Mouse (Mus musculus): ENCODE results near the gene Pcsk4. TPM values are rescaled to one million over a fixed set of nuclear protein-coding genes. Genes with fewer than 3 reads are reported as not detected.

The Pcsk4 gene
- polyA plus RNA-seq, 1 experiment from 2014 or later, result 4.5 TPM

DNA sequence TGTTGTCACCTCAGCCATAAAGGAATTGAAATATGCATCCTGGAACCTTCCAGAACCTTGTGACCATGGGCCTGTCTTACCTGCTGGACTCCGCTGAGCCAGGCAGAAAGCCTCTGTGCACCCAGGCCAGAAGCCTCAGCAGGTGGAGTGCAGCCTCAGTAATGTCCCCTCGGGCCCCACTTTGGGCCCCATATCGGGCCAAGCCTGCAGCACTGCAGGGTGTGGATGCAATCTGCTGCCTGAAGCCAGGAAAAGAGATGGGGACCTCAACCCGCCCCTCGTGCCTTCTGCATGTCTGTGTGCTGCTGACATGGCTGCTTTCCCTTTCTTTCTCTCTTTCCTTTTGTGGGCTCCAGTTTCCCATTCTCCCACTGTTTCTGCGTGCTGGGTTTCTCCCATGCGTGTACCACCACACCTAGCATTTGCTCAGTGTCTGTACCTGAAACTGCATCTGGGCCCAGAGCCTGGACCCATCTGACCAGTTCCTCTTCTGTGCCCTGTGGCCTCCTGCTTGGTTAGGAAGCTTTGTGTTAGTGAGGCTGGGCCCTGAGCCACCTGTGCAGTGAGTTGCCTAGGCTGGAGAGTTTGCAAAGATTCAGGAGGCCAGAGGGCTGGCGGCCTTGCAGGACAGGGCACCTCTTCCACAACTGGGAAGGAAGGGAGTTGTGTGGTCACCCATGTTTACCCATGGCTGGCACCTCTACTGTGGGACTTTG lies 57.3 kb downstream of the Pcsk4 start:
- peaks cover 11% of the 10 kb centered on the region for H3K4me1 ChIP-seq (ENCODE audit: control insufficient read depth, insufficient read depth, low read length)
- H3K4me3 ChIP-seq (ENCODE audit: low read depth, low read length), result no peak overlapping the region
- H3K27me3 ChIP-seq (ENCODE audit: control insufficient read depth, insufficient read depth, low read length), result no peaks in the 10 kb centered on the region
- ATAC-seq (ENCODE audit: insufficient number of reproducible peaks, insufficient read depth, low FRiP score, low read depth), result no peak
- H3K27ac ChIP-seq (ENCODE audit: low read length), result no peak overlapping the region
- WGBS, result 84% methylated on average over 8 of the region's 8 CpGs
- no peaks in the 10 kb centered on the region for H3K9me3 ChIP-seq (ENCODE audit: control insufficient read depth, low read depth, low read length)
- H3K4me2 ChIP-seq (replicated peaks; ENCODE audit: low read depth, low read length), result no peak overlapping the region
- peaks cover 42% of the 10 kb centered on the region for H3K36me3 ChIP-seq (ENCODE audit: control insufficient read depth, insufficient read depth, low read length)
- no peak overlapping the region for H3K9ac ChIP-seq (replicated peaks; ENCODE audit: low read depth, low read length)

Small RNA genes lying within 50 kb of the gene (microRNA-seq; reads per million reads assigned to microRNA genes)
- not detected for gene Mir6911

Other genes with a start within 250 kb of the Pcsk4 start
- 13.2 and 15.7 TPM in 2 replicates for gene Sbno2, start 223.9 kb downstream of the Pcsk4 start, polyA plus RNA-seq (2014; fragmentation: Nextera tagmentation; extraction: Ambion mirVana)
- gene Stk11, start 213.7 kb downstream of the Pcsk4 start, polyA plus RNA-seq (2014; fragmentation: Nextera tagmentation; extraction: Ambion mirVana), result 25.2 and 25.9 TPM in 2 replicates
- gene Atp5d, start 190.9 kb downstream of the Pcsk4 start, polyA plus RNA-seq (2014; fragmentation: Nextera tagmentation; extraction: Ambion mirVana), result 481 and 531 TPM in 2 replicates
- gene Cbarp, start 188.7 kb downstream of the Pcsk4 start, polyA plus RNA-seq (2014; fragmentation: Nextera tagmentation; extraction: Ambion mirVana), result 7.5 and 10.1 TPM in 2 replicates
- 29.3 and 32.1 TPM in 2 replicates for gene Midn, start 181.2 kb downstream of the Pcsk4 start, polyA plus RNA-seq (2014; fragmentation: Nextera tagmentation; extraction: Ambion mirVana)
- 92.7 and 105 TPM in 2 replicates for gene Cirbp, start 163.5 kb downstream of the Pcsk4 start, polyA plus RNA-seq (2014; fragmentation: Nextera tagmentation; extraction: Ambion mirVana)
- gene 1600002K03Rik, start 156.6 kb downstream of the Pcsk4 start, polyA plus RNA-seq (2014; fragmentation: Nextera tagmentation; extraction: Ambion mirVana), result 12.5 and 13.9 TPM in 2 replicates
- 12.2 and 12.5 TPM in 2 replicates for gene Efna2, start 150.0 kb downstream of the Pcsk4 start, polyA plus RNA-seq (2014; fragmentation: Nextera tagmentation; extraction: Ambion mirVana)
- gene Mum1, start 103.1 kb downstream of the Pcsk4 start, polyA plus RNA-seq (2014; fragmentation: Nextera tagmentation; extraction: Ambion mirVana), result 59.7 and 65.6 TPM in 2 replicates
- gene Ndufs7, start 80.4 kb downstream of the Pcsk4 start, polyA plus RNA-seq (2014; fragmentation: Nextera tagmentation; extraction: Ambion mirVana), result 337 and 355 TPM in 2 replicates
- 32.1 and 49.3 TPM in 2 replicates for gene Gamt, start 68.5 kb downstream of the Pcsk4 start, polyA plus RNA-seq (2014; fragmentation: Nextera tagmentation; extraction: Ambion mirVana)
- gene Dazap1, start 68.0 kb downstream of the Pcsk4 start, polyA plus RNA-seq (2014; fragmentation: Nextera tagmentation; extraction: Ambion mirVana), result 48.6 and 51.3 TPM in 2 replicates
- gene Rps15, start 37.0 kb downstream of the Pcsk4 start, polyA plus RNA-seq (2014; fragmentation: Nextera tagmentation; extraction: Ambion mirVana), result 1,120 and 1,227 TPM in 2 replicates
- 8.1 and 8.7 TPM in 2 replicates for gene Apc2, start 33.5 kb downstream of the Pcsk4 start, polyA plus RNA-seq (2014; fragmentation: Nextera tagmentation; extraction: Ambion mirVana)
- gene 2310011J03Rik, start 9.0 kb downstream of the Pcsk4 start, polyA plus RNA-seq (2014; fragmentation: Nextera tagmentation; extraction: Ambion mirVana), result 39.6 and 43.0 TPM in 2 replicates
- gene Reep6, start 455 bp upstream of the Pcsk4 start, polyA plus RNA-seq (2014; fragmentation: Nextera tagmentation; extraction: Ambion mirVana), result 18.0 and 18.5 TPM in 2 replicates
- 13.6 and 13.8 TPM in 2 replicates for gene Adamtsl5, start 18.9 kb upstream of the Pcsk4 start, polyA plus RNA-seq (2014; fragmentation: Nextera tagmentation; extraction: Ambion mirVana)
- 0.30 and 0.62 TPM in 2 replicates for gene Plk5, start 27.0 kb upstream of the Pcsk4 start, polyA plus RNA-seq (2014; fragmentation: Nextera tagmentation; extraction: Ambion mirVana)
- gene Mex3d, start 58.2 kb upstream of the Pcsk4 start, polyA plus RNA-seq (2014; fragmentation: Nextera tagmentation; extraction: Ambion mirVana), result 7.7 and 8.1 TPM in 2 replicates
- 194 and 200 TPM in 2 replicates for gene Mbd3, start 70.1 kb upstream of the Pcsk4 start, polyA plus RNA-seq (2014; fragmentation: Nextera tagmentation; extraction: Ambion mirVana)
- 645 and 784 TPM in 2 replicates for gene Uqcr11, start 77.3 kb upstream of the Pcsk4 start, polyA plus RNA-seq (2014; fragmentation: Nextera tagmentation; extraction: Ambion mirVana)
- gene Tcf3, start 104.1 kb upstream of the Pcsk4 start, polyA plus RNA-seq (2014; fragmentation: Nextera tagmentation; extraction: Ambion mirVana), result 107 and 108 TPM in 2 replicates
- 0.25 and 0.53 TPM in 2 replicates for gene Onecut3, start 165.3 kb upstream of the Pcsk4 start, polyA plus RNA-seq (2014; fragmentation: Nextera tagmentation; extraction: Ambion mirVana)
- 0.11 and 0.25 TPM in 2 replicates for gene Atp8b3, start 209.6 kb upstream of the Pcsk4 start, polyA plus RNA-seq (2014; fragmentation: Nextera tagmentation; extraction: Ambion mirVana)
- gene Rexo1, start 232.1 kb upstream of the Pcsk4 start, polyA plus RNA-seq (2014; fragmentation: Nextera tagmentation; extraction: Ambion mirVana), result 22.9 and 24.3 TPM in 2 replicates
- 8.1 and 8.4 TPM in 2 replicates for gene Klf16, start 247.8 kb upstream of the Pcsk4 start, polyA plus RNA-seq (2014; fragmentation: Nextera tagmentation; extraction: Ambion mirVana)